Mouse (Mus musculus) intestine, embryonic 14.5 days (tissue): Measurements from ENCODE around the gene Uhrf1. TPM values are rescaled to one million over a fixed set of nuclear protein-coding genes. Genes with fewer than 3 reads are reported as not detected.
A peak's percentile ranks its signal among the peaks of the same experiment; 100 is the strongest.

Experiments used
- ATAC-seq: fragments of 200-750 bp; cut with Nextera tagmentation; replicated peaks from 2 replicates; pipeline ENCODE4 v1.8.0; 2017; ENCODE audit warnings: low read depth, moderate number of reproducible peaks, moderate TSS enrichment, moderate library complexity; ENCODE audit not compliant: low FRiP score, low TSS enrichment
- DNase-seq: peaks from one replicate; pipeline ENCODE4 v3.0.0-alpha.2; 2018; ENCODE audit warnings: low spot score
- H3K27ac ChIP-seq: fragments of 300-500 bp; sonication (generic); 2 replicates; pipeline ENCODE4 v1.5.1; 2014; ENCODE audit warnings: low read depth, mild to moderate bottlenecking, control low read depth
- H3K27me3 ChIP-seq: fragments of 300-500 bp; sonication (generic); replicated peaks from 2 replicates; pipeline ENCODE4 v1.6.1; 2014; ENCODE audit warnings: low read length, control low read depth; ENCODE audit not compliant: control insufficient read depth, insufficient read depth
- H3K36me3 ChIP-seq: fragments of 300-500 bp; sonication (generic); 2 replicates; pipeline ENCODE4 v1.6.1; 2014; ENCODE audit warnings: low read length, control low read depth; ENCODE audit not compliant: control insufficient read depth, insufficient read depth
- H3K4me1 ChIP-seq: fragments of 300-500 bp; sonication (generic); replicated peaks from 2 replicates; pipeline ENCODE4 v1.6.1; 2014; ENCODE audit warnings: low read length, control low read depth, mixed read lengths; ENCODE audit not compliant: control insufficient read depth, insufficient read depth
- H3K4me2 ChIP-seq: fragments of 300-500 bp; sonication (generic); 2 replicates; pipeline ENCODE4 v1.6.1; 2014; ENCODE audit warnings: low read length
- H3K4me3 ChIP-seq: fragments of 300-500 bp; sonication (generic); 2 replicates; pipeline ENCODE4 v1.5.1; 2014; ENCODE audit warnings: low read depth, low read length, control low read depth, mixed read lengths
- H3K9ac ChIP-seq: fragments of 300-500 bp; sonication (generic); 2 replicates; pipeline ENCODE4 v1.6.1; 2014; ENCODE audit warnings: mild to moderate bottlenecking, low read length
- H3K9me3 ChIP-seq: fragments of 300-500 bp; sonication (generic); 2 replicates; pipeline ENCODE4 v1.6.1; 2016; ENCODE audit warnings: low read length, control low read depth; ENCODE audit not compliant: control insufficient read depth
- WGBS: fragments of 180-500 bp; shearing (Covaris S2); extraction: QIAGEN DNeasy Blood & Tissue Kit; methylation state at CpG from one replicate; pipeline ENCODE4 v1.1.7; 2014; 5-methylcytosine and 5-hydroxymethylcytosine counted together
- polyA plus RNA-seq: library from polyadenylated mRNA; unstranded; fragments of >200 nt; fragmentation: Nextera tagmentation; extraction: Ambion mirVana; gene quantifications from 2 replicates; pipeline ENCODE4 v1.2.1, GENCODE M21; 2014

Gene Uhrf1
- polyA plus RNA-seq, 1 experiment from 2014 or later: 122 TPM

GRCm38 (mm10) chr17:56298238-56298637, 4.9 kb upstream of the Uhrf1 start:
- Histone ChIP-seq H3K27ac (no peak overlapping the region), H3K9me3 (no peaks in the 10 kb centered on the region), H3K4me3 (no peak overlapping the region), H3K9ac (no peak overlapping the region), H3K36me3 (no peaks in the 10 kb centered on the region), H3K27me3 (no peaks in the 10 kb centered on the region), H3K4me1 (peaks cover 6% of the 10 kb centered on the region), H3K4me2 (no peak overlapping the region)
- whole genome bisulfite sequencing: 97% methylated on average over 1 of the region's 1 CpGs
- no peak for ATAC-seq
- DNase-seq: no peak

GRCm38 (mm10) chr17:56300186-56300585, 2.9 kb upstream of the Uhrf1 start, which contains the start of gene Arrdc5:
Arrdc5 (minus strand) TSS chr17:56300286.
- Histone ChIP-seq H3K27ac (no peak within 1 kb of the TSS), H3K4me1 (peaks cover 13% of the 10 kb centered on the region), H3K9me3 (no peaks in the 10 kb centered on the region), H3K4me2 (no peak within 1 kb of the TSS), H3K4me3 (no peak within 1 kb of the TSS), H3K9ac (no peak within 1 kb of the TSS), H3K27me3 (no peaks in the 10 kb centered on the region), H3K36me3 (0 out of 2 replicates have a peak, but pooled peaks cover under 1% of the 10 kb centered on the region)
- no peak for DNase-seq
- ATAC-seq: no peak
- WGBS: 91% methylated on average over 9 of the region's 9 CpGs

GRCm38 (mm10) chr17:56302363-56302996, 641 bp upstream of the Uhrf1 start:
- Histone ChIP-seq H3K36me3 (peaks cover 22% of the 10 kb centered on the region), H3K4me1 (peaks cover 35% of the 10 kb centered on the region), H3K27ac (peak overlapping the region; percentile 93), H3K27me3 (no peaks in the 10 kb centered on the region), H3K9me3 (no peaks in the 10 kb centered on the region), H3K4me2 (peak overlapping the region; percentile 99), H3K4me3 (no peak overlapping the region), H3K9ac (peak overlapping the region; percentile 14; the same call in 1 of the 2 replicates)
- DNase-seq (peak; percentile 65), ATAC-seq (peak; percentile 6; the same call in 1 of the 2 replicates)
- WGBS: 21% methylated on average over 13 of the region's 13 CpGs

GRCm38 (mm10) chr17:56303847-56304586, 896 bp downstream of the Uhrf1 start:
- Histone ChIP-seq H3K4me1 (peaks cover 46% of the 10 kb centered on the region), H3K27ac (peak overlapping the region; percentile 93), H3K4me3 (peak overlapping the region; percentile 86), H3K36me3 (peaks cover 36% of the 10 kb centered on the region), H3K4me2 (peak overlapping the region; percentile 99), H3K27me3 (no peaks in the 10 kb centered on the region), H3K9me3 (no peaks in the 10 kb centered on the region), H3K9ac (peak overlapping the region; percentile 83)
- DNase-seq (peak; percentile 98), ATAC-seq (peak; percentile 90)
- under 1% methylated on average over 66 of the region's 68 CpGs for WGBS

GRCm38 (mm10) chr17:56304718-56305117, 1.6 kb downstream of the Uhrf1 start:
- DNase-seq (peak; percentile 65), ATAC-seq (no peak)
- Histone ChIP-seq H3K9ac (peak overlapping the region; percentile 83), H3K27me3 (no peaks in the 10 kb centered on the region), H3K27ac (peak overlapping the region; percentile 93; the same call in 1 of the 2 replicates), H3K4me1 (peaks cover 46% of the 10 kb centered on the region), H3K4me3 (peak overlapping the region; percentile 86), H3K4me2 (peak overlapping the region; percentile 99), H3K9me3 (no peaks in the 10 kb centered on the region), H3K36me3 (peaks cover 43% of the 10 kb centered on the region)
- WGBS: 6% methylated on average over 11 of the region's 11 CpGs

GRCm38 (mm10) chr17:56305156-56305555, 2.0 kb downstream of the Uhrf1 start:
- peak overlapping the region; percentile 86 for H3K4me3 ChIP-seq
- peaks cover 46% of the 10 kb centered on the region for H3K4me1 ChIP-seq
- DNase-seq (no peak), ATAC-seq (no peak)
- peaks cover 47% of the 10 kb centered on the region for H3K36me3 ChIP-seq
- no peaks in the 10 kb centered on the region for H3K9me3 ChIP-seq
- peak overlapping the region; percentile 34; the same call in 1 of the 2 replicates for H3K27ac ChIP-seq
- peak overlapping the region; percentile 99 for H3K4me2 ChIP-seq
- no peaks in the 10 kb centered on the region for H3K27me3 ChIP-seq
- WGBS: 20% methylated on average over 9 of the region's 9 CpGs
- H3K9ac ChIP-seq: peak overlapping the region; percentile 83

GRCm38 (mm10) chr17:56305826-56306225, 2.7 kb downstream of the Uhrf1 start:
- Histone ChIP-seq H3K9me3 (no peaks in the 10 kb centered on the region), H3K4me2 (peak overlapping the region; percentile 99), H3K27ac (no peak overlapping the region; the same call in 1 of the 2 replicates), H3K27me3 (no peaks in the 10 kb centered on the region), H3K4me1 (peaks cover 46% of the 10 kb centered on the region), H3K36me3 (peaks cover 54% of the 10 kb centered on the region), H3K9ac (no peak overlapping the region), H3K4me3 (peak overlapping the region; percentile 86)
- DNase-seq: no peak
- 62% methylated on average over 8 of the region's 8 CpGs for WGBS
- ATAC-seq: no peak

- Histone ChIP-seq H3K9ac (no peak overlapping the region), H3K27ac (peak overlapping the region; percentile 33; the same call in 1 of the 2 replicates), H3K4me1 (peaks cover 40% of the 10 kb centered on the region), H3K36me3 (peaks cover 76% of the 10 kb centered on the region), H3K4me2 (peak overlapping the region; percentile 99; the same call in 1 of the 2 replicates), H3K27me3 (no peaks in the 10 kb centered on the region), H3K9me3 (no peaks in the 10 kb centered on the region), H3K4me3 (0 out of 2 replicates have a peak overlapping the region, but pooled peaks have one; percentile 6)
- 0 out of 2 replicates have a peak, but pooled peaks have one; percentile 4 for ATAC-seq
- 58% methylated on average over 6 of the region's 6 CpGs for WGBS
- peak; percentile 65 for DNase-seq
Measured at GRCm38 (mm10) chr17:56308088-56308487, 5.0 kb downstream of the Uhrf1 start.
